Mouse (Mus musculus): ENCODE data around the gene Syne4. TPM values are rescaled to one million over a fixed set of nuclear protein-coding genes. Genes with fewer than 3 reads are reported as not detected.

Syne4 gene
- polyA plus RNA-seq, 1 experiment, result 0.20 TPM

DNA sequence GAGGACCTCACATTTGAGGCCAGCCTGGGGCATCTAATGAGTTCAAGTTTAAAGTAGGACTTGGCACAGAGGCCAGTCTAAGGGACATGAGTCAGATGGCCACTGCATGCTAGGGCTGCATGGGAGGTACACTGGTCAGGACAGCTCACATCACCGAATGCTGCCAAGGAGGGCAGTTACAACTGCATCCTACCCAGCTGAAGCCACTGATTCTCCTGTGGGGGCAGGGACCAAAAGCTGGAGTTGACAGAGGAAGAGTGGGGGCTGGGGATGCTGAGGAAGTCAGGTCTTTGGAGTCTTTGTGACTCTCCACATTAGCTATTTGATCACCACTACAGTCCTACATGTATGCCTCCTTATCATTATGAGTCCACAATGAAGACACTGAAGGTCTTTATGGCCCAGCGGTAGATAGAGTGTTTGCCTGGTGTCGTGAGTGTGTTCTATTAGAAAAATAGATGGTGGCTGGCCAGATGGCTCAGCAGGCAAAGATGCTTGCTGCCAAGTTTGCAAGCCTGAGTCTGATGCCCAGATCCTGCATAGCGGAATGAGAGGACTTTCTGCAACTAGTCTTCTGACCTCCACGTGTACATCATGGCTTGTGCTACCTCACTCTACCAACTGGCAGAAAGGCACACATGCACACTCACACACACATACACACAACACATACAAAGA is 25.0 kb downstream of the Syne4 start:
- no peak for TF ChIP-seq CTCF (IDR thresholded peaks at IDR 0.05; ENCODE audit: control insufficient read depth, insufficient read depth, insufficient read length)
- no peak for TF ChIP-seq MYOD1 (IDR thresholded peaks at IDR 0.05; ENCODE audit: control insufficient read depth, insufficient read length, low read depth)
- TF ChIP-seq USF1 (IDR thresholded peaks at IDR 0.05; ENCODE audit: low read depth), result no peak
- TF ChIP-seq CEBPB (IDR thresholded peaks at IDR 0.05; ENCODE audit: low read depth), result no peak
- no peak for TF ChIP-seq MAX (IDR thresholded peaks at IDR 0.05)
- no peak for TF ChIP-seq FOSL1 (IDR thresholded peaks at IDR 0.05; ENCODE audit: insufficient read depth, low read length, poor library complexity, severe bottlenecking)
- no peak for TF ChIP-seq MYOG (IDR thresholded peaks at IDR 0.05; ENCODE audit: control insufficient read depth, extremely low read depth, insufficient read length)
- no peaks in the 10 kb centered on the region for H3K36me3 ChIP-seq (ENCODE audit: control insufficient read depth, insufficient read depth)
- H3K79me2 ChIP-seq (ENCODE audit: control insufficient read depth, insufficient read depth), result no peaks in the 10 kb centered on the region
- H3K4me3 ChIP-seq (ENCODE audit: insufficient read depth, poor library complexity, severe bottlenecking), result no peak overlapping the region
- H3K27me3 ChIP-seq (ENCODE audit: control insufficient read depth, insufficient read depth, insufficient read length), result peaks cover 48% of the 10 kb centered on the region
- no peaks in the 10 kb centered on the region for H3K79me3 ChIP-seq (ENCODE audit: low read depth)
- H3ac ChIP-seq (ENCODE audit: control insufficient read depth, insufficient read length, low read depth), result no peak overlapping the region

DNA sequence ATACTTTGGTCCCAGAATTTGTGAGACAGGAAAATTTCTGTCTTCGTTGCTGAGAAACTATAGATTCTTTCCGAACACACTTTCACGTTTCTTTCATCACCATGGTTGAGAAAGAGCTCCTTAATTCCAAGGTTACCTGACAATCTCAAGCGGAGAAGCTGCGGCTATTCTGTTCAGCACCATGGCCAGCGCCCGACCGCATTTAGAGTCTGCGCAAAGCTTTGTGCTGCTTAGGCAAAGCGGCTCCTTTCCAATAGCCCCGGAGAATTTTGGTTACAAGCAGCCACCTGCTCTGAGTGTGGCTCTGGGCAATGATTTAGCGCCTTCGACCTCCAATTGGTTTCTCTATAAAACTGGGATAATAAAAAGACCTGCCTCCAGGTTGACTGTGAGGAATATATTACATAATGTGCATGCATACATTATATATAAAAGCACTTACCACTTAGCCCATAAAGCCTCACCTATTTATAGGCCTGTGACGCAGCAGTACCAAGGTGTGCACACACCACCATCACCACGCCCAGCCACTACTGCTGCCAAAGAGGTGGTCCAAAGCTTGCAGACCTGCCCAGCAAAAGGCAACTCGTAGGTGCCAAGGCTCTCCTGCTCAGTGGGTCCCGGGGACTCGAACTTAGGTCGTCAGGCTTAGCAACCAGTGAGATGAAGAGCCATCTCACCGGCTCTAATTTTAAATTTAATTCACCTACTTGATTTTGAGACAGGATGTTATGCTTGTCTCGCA is 32.2 kb downstream of the Syne4 start:
- no peaks in the 10 kb centered on the region for H3K79me2 ChIP-seq (ENCODE audit: control insufficient read depth, insufficient read depth)
- no peaks in the 10 kb centered on the region for H3K36me3 ChIP-seq (ENCODE audit: control insufficient read depth, insufficient read depth)
- no peak overlapping the region for H3K4me3 ChIP-seq (ENCODE audit: insufficient read depth, poor library complexity, severe bottlenecking)
- TF ChIP-seq FOSL1 (IDR thresholded peaks at IDR 0.05; ENCODE audit: insufficient read depth, low read length, poor library complexity, severe bottlenecking) (no peak), USF1 (IDR thresholded peaks at IDR 0.05; ENCODE audit: low read depth) (no peak), MYOD1 (IDR thresholded peaks at IDR 0.05; ENCODE audit: control insufficient read depth, insufficient read length, low read depth) (no peak), CTCF (IDR thresholded peaks at IDR 0.05; ENCODE audit: control insufficient read depth, insufficient read depth, insufficient read length) (no peak), MAX (IDR thresholded peaks at IDR 0.05) (no peak), CEBPB (IDR thresholded peaks at IDR 0.05; ENCODE audit: low read depth) (no peak), MYOG (IDR thresholded peaks at IDR 0.05; ENCODE audit: control insufficient read depth, extremely low read depth, insufficient read length) (no peak)
- H3ac ChIP-seq (ENCODE audit: control insufficient read depth, insufficient read length, low read depth), result no peak overlapping the region
- H3K27me3 ChIP-seq (ENCODE audit: control insufficient read depth, insufficient read depth, insufficient read length), result peaks cover 47% of the 10 kb centered on the region
- H3K79me3 ChIP-seq (ENCODE audit: low read depth), result no peaks in the 10 kb centered on the region

DNA sequence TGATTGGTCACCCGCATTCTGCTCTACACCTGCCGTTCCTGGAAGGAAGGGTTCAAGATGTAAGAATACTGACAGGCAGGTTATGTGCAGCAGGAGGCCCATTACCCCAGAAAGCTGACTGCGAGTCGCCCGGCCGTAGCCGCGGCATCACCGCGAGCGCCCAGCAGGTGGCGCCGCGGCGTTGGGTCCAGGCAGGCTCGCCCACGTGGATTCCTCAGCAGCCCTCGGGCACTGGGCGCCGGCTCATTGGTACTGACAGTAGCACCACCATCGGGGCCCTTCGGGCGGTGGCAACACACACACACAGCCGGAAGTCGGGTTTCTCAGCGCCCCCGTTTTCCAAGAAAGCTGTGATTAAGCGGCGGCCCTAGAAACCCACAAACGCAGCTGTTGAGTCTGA is 33.2 kb downstream of the Syne4 start:
- peaks cover 44% of the 10 kb centered on the region for H3K27me3 ChIP-seq (ENCODE audit: control insufficient read depth, insufficient read depth, insufficient read length)
- no peaks in the 10 kb centered on the region for H3K79me3 ChIP-seq (ENCODE audit: low read depth)
- no peak overlapping the region for H3K4me3 ChIP-seq (ENCODE audit: insufficient read depth, poor library complexity, severe bottlenecking)
- no peaks in the 10 kb centered on the region for H3K36me3 ChIP-seq (ENCODE audit: control insufficient read depth, insufficient read depth)
- TF ChIP-seq MAX (IDR thresholded peaks at IDR 0.05) (no peak), CTCF (IDR thresholded peaks at IDR 0.05; ENCODE audit: control insufficient read depth, insufficient read depth, insufficient read length) (peak; percentile 90)
- no peak overlapping the region for H3ac ChIP-seq (ENCODE audit: control insufficient read depth, insufficient read length, low read depth)
- no peaks in the 10 kb centered on the region for H3K79me2 ChIP-seq (ENCODE audit: control insufficient read depth, insufficient read depth)

DNA sequence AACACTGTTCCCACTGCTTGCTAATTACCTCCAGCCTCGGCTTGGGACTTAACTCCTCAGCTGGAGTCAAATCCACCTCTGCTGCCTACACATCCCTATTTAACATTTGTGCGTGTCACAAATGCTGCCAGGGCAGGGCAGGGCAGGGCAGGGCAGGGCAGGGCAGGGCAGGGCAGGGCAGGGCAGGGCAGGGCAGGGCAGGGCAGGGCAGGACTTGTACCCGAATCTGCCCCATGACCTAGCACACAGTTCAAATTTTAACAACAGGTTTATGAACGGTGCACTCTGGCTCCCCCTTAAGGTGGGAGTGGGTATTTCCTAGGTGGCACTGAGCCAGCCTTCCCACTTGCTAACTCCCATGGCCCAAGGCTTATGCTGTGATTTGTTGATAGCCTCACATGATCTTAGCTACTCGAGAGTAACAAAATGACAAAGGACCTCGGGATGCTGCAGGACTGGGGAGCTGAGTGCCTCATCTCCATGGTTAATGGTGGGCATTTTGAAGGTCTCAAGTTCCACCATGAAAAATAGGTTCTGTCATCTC is 38.7 kb downstream of the Syne4 start:
- no peak for TF ChIP-seq CEBPB (IDR thresholded peaks at IDR 0.05; ENCODE audit: low read depth)
- no peak for TF ChIP-seq FOSL1 (IDR thresholded peaks at IDR 0.05; ENCODE audit: insufficient read depth, low read length, poor library complexity, severe bottlenecking)
- no peaks in the 10 kb centered on the region for H3K79me2 ChIP-seq (ENCODE audit: control insufficient read depth, insufficient read depth)
- H3ac ChIP-seq (ENCODE audit: control insufficient read depth, insufficient read length, low read depth), result no peak overlapping the region
- peaks cover 51% of the 10 kb centered on the region for H3K27me3 ChIP-seq (ENCODE audit: control insufficient read depth, insufficient read depth, insufficient read length)
- no peaks in the 10 kb centered on the region for H3K79me3 ChIP-seq (ENCODE audit: low read depth)
- no peaks in the 10 kb centered on the region for H3K36me3 ChIP-seq (ENCODE audit: control insufficient read depth, insufficient read depth)
- no peak overlapping the region for H3K4me3 ChIP-seq (ENCODE audit: insufficient read depth, poor library complexity, severe bottlenecking)

DNA sequence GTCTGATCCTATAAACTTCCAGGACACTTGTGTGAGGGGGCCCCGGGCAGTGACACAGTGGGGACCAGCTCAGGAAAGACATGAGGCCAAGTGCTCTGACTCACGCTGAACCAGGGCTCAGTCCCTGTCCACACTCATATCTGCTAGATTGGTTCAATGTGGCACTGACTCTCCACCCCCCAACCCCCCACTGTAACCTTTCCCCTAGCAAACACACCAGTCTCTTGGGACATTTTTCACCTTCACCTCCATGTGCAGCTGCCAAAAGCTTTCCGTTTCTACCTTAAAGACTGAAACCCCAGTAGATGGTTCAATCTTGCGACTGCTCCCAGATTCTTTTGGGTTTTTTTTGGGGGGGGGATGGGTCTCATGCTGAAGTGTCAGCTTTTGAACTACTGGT is 39.5 kb downstream of the Syne4 start:
- H3K36me3 ChIP-seq (ENCODE audit: control insufficient read depth, insufficient read depth), result no peaks in the 10 kb centered on the region
- H3ac ChIP-seq (ENCODE audit: control insufficient read depth, insufficient read length, low read depth), result no peak overlapping the region
- no peak overlapping the region for H3K4me3 ChIP-seq (ENCODE audit: insufficient read depth, poor library complexity, severe bottlenecking)
- H3K79me2 ChIP-seq (ENCODE audit: control insufficient read depth, insufficient read depth), result no peaks in the 10 kb centered on the region
- no peak for TF ChIP-seq USF1 (IDR thresholded peaks at IDR 0.05; ENCODE audit: low read depth)
- TF ChIP-seq MYOD1 (IDR thresholded peaks at IDR 0.05; ENCODE audit: control insufficient read depth, insufficient read length, low read depth), result no peak
- no peak for TF ChIP-seq FOSL1 (IDR thresholded peaks at IDR 0.05; ENCODE audit: insufficient read depth, low read length, poor library complexity, severe bottlenecking)
- no peak for TF ChIP-seq MYOG (IDR thresholded peaks at IDR 0.05; ENCODE audit: control insufficient read depth, extremely low read depth, insufficient read length)
- TF ChIP-seq CTCF (IDR thresholded peaks at IDR 0.05; ENCODE audit: control insufficient read depth, insufficient read depth, insufficient read length), result no peak
- no peak for TF ChIP-seq MAX (IDR thresholded peaks at IDR 0.05)
- no peak for TF ChIP-seq CEBPB (IDR thresholded peaks at IDR 0.05; ENCODE audit: low read depth)
- peaks cover 44% of the 10 kb centered on the region for H3K27me3 ChIP-seq (ENCODE audit: control insufficient read depth, insufficient read depth, insufficient read length)
- H3K79me3 ChIP-seq (ENCODE audit: low read depth), result no peaks in the 10 kb centered on the region

All from C2C12 (cell line).